Mouse (Mus musculus) layer of hippocampus, adult 8-10 months (tissue): Measurements from ENCODE around the gene Tex50. TPM values are rescaled to one million over a fixed set of nuclear protein-coding genes. Genes with fewer than 3 reads are reported as not detected.

ENCODE experiments used
- DNase-seq, 2 experiments: peaks; one replicate each; pipeline ENCODE4 v3.0.0; 2022; ENCODE audit warnings: low spot score in 2 of 2
- total RNA-seq, 4 experiments: library from RNA; stranded (reverse); gene quantifications; 2 replicates each; pipeline ENCODE4 v1.2.4; 2022

Gene Tex50
- total RNA-seq, 4 experiments from 2014 or later: 0.36 TPM; not detected in 3

DNA sequence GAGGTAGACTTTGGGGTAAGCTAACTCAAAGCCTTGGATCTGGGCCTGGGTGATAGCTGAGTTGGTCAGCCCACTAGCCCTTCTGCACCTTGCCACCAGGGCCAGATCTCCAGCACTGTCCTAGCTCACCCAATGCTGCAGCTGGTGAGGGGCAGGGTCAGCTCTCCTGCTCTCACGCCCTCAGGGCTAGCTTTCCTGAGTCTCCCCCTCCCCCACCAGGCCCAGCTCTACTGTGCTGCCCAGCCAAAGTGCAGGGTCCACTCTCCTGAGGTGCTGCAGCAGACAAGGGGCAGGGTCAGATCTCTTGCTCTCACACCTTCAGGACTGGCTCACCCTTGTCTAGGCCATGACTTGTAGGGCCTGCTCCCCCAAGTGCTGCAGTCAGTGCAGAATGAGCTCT, 32.7 kb downstream of the Tex50 start:
- DNase-seq: no peak

DNA sequence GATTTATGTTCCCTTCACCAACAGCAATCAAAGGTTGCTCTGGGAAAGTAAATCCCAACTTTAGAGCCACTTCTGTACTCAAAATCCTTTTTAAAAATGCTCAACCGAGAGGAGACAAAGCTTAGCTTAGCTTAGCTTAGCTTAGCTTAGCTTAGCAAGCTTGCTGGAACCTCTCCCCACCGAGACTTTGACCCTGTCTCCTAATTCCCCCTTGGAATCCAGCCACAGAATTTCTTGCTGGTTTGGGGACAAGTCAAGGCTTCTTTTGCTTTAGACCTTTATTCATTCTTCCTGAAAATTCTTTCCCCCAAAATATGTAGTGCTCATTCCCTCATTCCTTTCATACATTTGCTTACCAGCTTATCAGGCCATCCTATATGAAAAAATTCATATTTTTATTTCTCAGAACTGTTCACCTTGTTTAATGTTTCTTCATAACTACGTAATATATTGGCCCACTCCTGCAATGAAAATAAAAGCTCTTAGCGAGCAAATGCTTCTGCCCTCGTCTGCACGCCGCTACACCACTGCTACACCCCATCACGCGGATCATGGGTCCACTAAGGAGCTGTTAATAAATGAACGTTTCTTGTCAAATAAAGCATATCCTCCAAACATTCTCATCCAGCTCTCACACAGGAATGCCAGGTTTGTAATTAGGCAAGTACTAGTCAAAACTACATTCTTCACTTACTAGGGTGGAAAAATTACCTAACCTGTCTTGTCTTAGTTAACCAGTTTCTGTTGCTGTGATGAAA, 36.3 kb downstream of the Tex50 start:
- no peak for DNase-seq

DNA sequence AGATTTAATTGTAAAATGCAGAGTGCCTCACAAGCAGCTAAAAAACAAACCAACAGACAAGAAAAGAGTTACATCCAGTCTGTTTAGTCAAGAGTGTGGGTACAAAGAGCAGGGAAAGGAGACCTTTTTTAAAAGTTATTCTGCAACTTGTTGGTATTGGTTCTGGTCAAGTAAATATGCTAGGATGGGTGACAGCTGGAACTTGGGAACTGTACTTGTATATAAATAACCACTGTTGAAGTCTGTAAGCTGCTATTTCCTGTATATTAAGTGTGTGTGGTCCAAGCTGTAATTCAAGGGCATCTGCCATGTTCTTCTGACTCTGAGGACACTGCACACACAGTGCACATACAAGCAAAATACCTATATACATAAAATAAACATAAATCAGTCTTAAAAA, 44.5 kb downstream of the Tex50 start:
- no peak for DNase-seq

DNA sequence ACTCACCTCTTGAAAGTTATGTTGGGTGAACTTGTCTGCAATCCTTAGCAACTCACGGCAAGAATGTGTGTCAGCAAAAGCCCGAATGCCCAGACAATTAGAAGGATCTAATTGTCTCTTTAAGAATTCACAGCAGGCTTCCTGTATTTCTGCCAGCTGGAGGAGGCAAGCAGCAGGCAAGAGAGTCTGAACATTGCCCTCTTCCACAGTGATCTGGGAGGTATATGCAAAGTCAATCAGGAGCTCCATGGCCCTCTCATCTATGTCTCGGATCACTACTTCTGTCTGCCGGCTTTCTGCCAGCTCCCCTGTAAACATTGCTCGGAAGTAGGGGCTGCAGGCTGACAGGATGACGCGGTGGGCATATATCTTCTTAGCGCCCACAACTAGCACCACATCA, 49.9 kb downstream of the Tex50 start:
- no peak for DNase-seq

Other genes starting within 250 kb of the Tex50 start
- gene Serpinc1, start 180.7 kb downstream of the Tex50 start, total RNA-seq: under 1 TPM in 3 of 4 experiments, not detected in 1; 0.10 to 0.27 (median 0.20) TPM
- gene Zbtb37, start 124.5 kb downstream of the Tex50 start, total RNA-seq: 10 to 100 TPM; 23.1 to 26.9 (median 23.6) TPM
- gene Dars2, start 88.7 kb downstream of the Tex50 start, total RNA-seq: 10 to 100 TPM; 21.1 to 29.2 (median 28.1) TPM
- 1 to 10 TPM; 1.3 to 2.6 (median 1.6) TPM for gene Cenpl, start 88.6 kb downstream of the Tex50 start, total RNA-seq
- 10 to 100 TPM; 17.2 to 19.4 (median 18.2) TPM for gene Klhl20, start 27.8 kb downstream of the Tex50 start, total RNA-seq
- gene Ankrd45, start 16.6 kb downstream of the Tex50 start, total RNA-seq: 10 to 100 TPM; 49.8 to 59.5 (median 51.9) TPM
- gene Prdx6, start 91.9 kb upstream of the Tex50 start, total RNA-seq: 100 to 1,000 TPM; 360 to 633 (median 457) TPM
- gene Tnfsf4, start 236.1 kb upstream of the Tex50 start, total RNA-seq: not detected